Mouse (Mus musculus): Measurements from ENCODE around the gene Tenm4. TPM values are rescaled to one million over a fixed set of nuclear protein-coding genes. Genes with fewer than 3 reads are reported as not detected.

Gene Tenm4
- polyA plus RNA-seq, 1 experiment from 2014 or later, result 5.0 TPM

DNA sequence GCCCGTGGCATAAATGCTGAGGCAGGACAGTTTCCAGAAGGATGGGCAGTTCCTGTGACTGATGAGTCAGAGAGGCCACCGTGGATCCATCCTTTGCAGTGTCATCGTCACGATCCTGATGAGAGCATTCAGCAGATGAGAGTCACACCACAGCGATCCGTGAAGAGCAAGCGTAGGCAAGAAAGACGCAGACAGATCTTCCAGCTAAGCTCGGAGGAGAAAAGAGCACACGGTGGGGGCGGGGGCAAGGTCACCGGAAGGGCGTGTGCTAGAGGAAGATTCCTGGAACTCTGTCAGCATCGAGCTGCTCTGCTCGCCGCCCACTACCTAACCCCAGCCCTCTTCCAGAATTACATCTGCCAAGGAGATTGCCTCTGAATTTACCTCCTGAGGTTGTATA, 323.0 kb downstream of the Tenm4 start:
- no peak overlapping the region for H3K9ac ChIP-seq (replicated peaks; ENCODE audit: low read depth)
- 69% methylated on average over 16 of the region's 16 CpGs for WGBS
- ATAC-seq (no peak), DNase-seq (ENCODE audit: low spot score) (no peak)
- H3K36me3 ChIP-seq (ENCODE audit: insufficient read depth, low read length), result no peaks in the 10 kb centered on the region
- no peaks in the 10 kb centered on the region for H3K9me3 ChIP-seq (ENCODE audit: low read length)
- no peaks in the 10 kb centered on the region for H3K4me1 ChIP-seq (ENCODE audit: insufficient read depth, low read depth, low read length)
- no peak overlapping the region for H3K27ac ChIP-seq (ENCODE audit: low read length)
- TF ChIP-seq CTCF (IDR thresholded peaks at IDR 0.05), result no peak
- TF ChIP-seq EP300 (IDR thresholded peaks at IDR 0.05), result no peak
- no peaks in the 10 kb centered on the region for H3K27me3 ChIP-seq (replicated peaks; ENCODE audit: insufficient read depth, low read length)
- no peak overlapping the region for H3K4me3 ChIP-seq (ENCODE audit: low read depth, low read length)
- no peak overlapping the region for H3K4me2 ChIP-seq (replicated peaks; ENCODE audit: low read depth, low read length)

DNA sequence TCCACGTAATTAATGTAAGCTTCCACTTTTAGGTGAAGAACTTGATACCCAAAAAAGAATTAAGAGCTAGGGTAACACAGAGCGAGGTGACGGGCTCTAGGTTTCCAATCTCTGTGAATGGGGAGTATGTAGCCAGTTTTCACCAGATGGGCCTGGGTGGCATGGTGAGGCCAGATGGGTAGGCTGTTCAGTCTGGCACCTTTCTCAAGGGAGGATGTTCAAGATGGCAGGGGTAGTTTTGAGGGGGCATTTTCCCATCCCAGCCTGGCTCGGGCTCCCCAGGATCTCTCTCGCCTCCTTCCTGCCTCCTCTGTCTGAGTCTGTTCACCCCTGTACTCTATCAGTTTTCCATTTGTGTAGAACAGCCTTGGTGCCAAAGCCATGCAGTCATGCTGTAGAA, 329.1 kb downstream of the Tenm4 start:
- ATAC-seq, result no peak
- no peak for DNase-seq (ENCODE audit: low spot score)
- Histone ChIP-seq H3K9ac (replicated peaks; ENCODE audit: low read depth) (no peak overlapping the region), H3K27ac (ENCODE audit: low read length) (no peak overlapping the region), H3K4me1 (ENCODE audit: insufficient read depth, low read depth, low read length) (no peaks in the 10 kb centered on the region), H3K36me3 (ENCODE audit: insufficient read depth, low read length) (no peaks in the 10 kb centered on the region), H3K27me3 (replicated peaks; ENCODE audit: insufficient read depth, low read length) (no peaks in the 10 kb centered on the region), H3K4me2 (replicated peaks; ENCODE audit: low read depth, low read length) (no peak overlapping the region), H3K9me3 (ENCODE audit: low read length) (no peaks in the 10 kb centered on the region), H3K4me3 (ENCODE audit: low read depth, low read length) (no peak overlapping the region)
- TF ChIP-seq CTCF (IDR thresholded peaks at IDR 0.05) (no peak), EP300 (IDR thresholded peaks at IDR 0.05) (no peak)
- 98% methylated on average over 5 of the region's 5 CpGs for WGBS

DNA sequence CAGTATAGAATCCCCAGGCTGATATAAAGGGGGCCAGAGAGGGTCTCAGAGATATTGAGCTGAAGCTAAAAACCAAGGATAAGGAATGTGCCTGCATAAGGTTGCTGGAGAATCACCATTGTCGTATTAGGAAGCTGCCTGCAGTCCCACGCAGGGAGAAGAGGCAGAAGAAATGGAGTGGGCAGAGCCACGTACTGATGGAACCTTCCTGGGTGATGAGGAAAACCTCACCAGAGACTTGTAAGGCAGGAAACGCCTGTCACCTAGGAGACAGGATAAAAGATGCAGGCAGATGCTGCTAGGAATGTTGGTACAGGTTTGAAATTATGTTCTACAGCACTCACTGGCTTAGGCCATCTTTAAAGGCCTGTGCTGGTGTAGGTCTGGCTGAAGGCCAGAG, 329.8 kb downstream of the Tenm4 start:
- DNase-seq (ENCODE audit: low spot score) (no peak), ATAC-seq (no peak)
- WGBS, result 78% methylated on average over 4 of the region's 4 CpGs
- Histone ChIP-seq H3K27ac (ENCODE audit: low read length) (no peak overlapping the region), H3K4me3 (ENCODE audit: low read depth, low read length) (no peak overlapping the region), H3K4me1 (ENCODE audit: insufficient read depth, low read depth, low read length) (no peaks in the 10 kb centered on the region), H3K9ac (replicated peaks; ENCODE audit: low read depth) (no peak overlapping the region), H3K36me3 (ENCODE audit: insufficient read depth, low read length) (no peaks in the 10 kb centered on the region), H3K4me2 (replicated peaks; ENCODE audit: low read depth, low read length) (no peak overlapping the region), H3K9me3 (ENCODE audit: low read length) (no peaks in the 10 kb centered on the region), H3K27me3 (replicated peaks; ENCODE audit: insufficient read depth, low read length) (no peaks in the 10 kb centered on the region)
- no peak for TF ChIP-seq CTCF (IDR thresholded peaks at IDR 0.05)
- no peak for TF ChIP-seq EP300 (IDR thresholded peaks at IDR 0.05)

DNA sequence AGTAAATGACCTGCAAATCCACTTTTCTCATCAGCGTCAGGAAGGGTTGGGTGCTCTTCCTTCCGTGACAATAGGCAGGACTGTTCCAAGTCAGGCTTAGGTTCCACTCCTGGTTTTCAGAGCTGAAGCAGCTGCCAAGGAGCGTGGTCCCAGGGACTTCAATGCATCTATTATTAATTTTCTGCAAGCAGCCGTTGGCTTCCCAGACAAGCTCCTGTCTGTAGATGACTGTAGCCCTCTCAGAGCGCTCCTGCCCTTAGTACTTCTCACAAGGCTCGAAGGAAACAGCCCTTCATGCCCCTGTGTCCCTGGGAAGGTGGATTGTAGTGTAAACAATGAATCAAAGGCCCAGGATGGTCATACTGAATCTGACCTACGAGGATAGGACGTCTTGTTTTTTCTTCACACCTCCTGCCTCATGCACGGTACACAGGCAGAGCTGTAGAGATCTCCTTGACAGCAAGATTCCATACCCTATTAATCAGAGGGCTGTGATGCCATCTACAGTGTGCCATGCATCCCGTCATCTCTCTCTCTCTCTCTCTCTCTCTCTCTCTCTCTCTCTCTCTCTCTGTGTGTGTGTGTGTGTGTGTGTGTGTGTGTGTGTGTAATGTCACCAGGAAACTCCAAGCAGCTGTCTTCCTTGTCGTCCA, 331.4 kb downstream of the Tenm4 start:
- Histone ChIP-seq H3K9me3 (ENCODE audit: low read length) (no peaks in the 10 kb centered on the region), H3K27ac (ENCODE audit: low read length) (no peak overlapping the region), H3K9ac (replicated peaks; ENCODE audit: low read depth) (no peak overlapping the region), H3K36me3 (ENCODE audit: insufficient read depth, low read length) (no peaks in the 10 kb centered on the region), H3K4me3 (ENCODE audit: low read depth, low read length) (no peak overlapping the region), H3K4me2 (replicated peaks; ENCODE audit: low read depth, low read length) (no peak overlapping the region), H3K4me1 (ENCODE audit: insufficient read depth, low read depth, low read length) (no peaks in the 10 kb centered on the region), H3K27me3 (replicated peaks; ENCODE audit: insufficient read depth, low read length) (no peaks in the 10 kb centered on the region)
- WGBS, result 31% methylated on average over 11 of the region's 11 CpGs
- TF ChIP-seq EP300 (IDR thresholded peaks at IDR 0.05) (no peak), CTCF (IDR thresholded peaks at IDR 0.05) (no peak)
- ATAC-seq (0 out of 2 replicates have a peak, but pooled peaks have one; percentile 32), DNase-seq (ENCODE audit: low spot score) (no peak)

DNA sequence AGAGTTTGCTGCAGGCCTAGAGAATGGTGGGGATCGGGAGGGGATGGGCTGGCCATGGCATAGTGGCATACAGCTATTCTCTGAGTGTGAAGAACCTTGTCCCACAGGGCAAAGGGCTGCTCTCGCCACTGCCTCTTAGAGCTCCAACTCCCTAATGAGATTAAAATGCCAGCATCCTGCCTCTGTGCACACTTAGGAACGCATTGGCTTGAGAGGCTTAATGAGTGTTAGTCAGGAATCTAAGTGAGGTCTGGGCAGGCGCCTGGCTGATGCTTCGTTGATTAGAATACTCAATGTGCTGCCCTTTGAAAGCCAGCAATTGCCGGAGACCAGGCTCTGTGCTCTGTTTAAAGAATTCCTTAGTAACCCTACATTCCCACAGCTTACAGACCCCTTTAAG, 334.5 kb downstream of the Tenm4 start:
- Histone ChIP-seq H3K9ac (replicated peaks; ENCODE audit: low read depth) (no peak overlapping the region), H3K36me3 (ENCODE audit: insufficient read depth, low read length) (no peaks in the 10 kb centered on the region), H3K27me3 (replicated peaks; ENCODE audit: insufficient read depth, low read length) (no peaks in the 10 kb centered on the region), H3K27ac (ENCODE audit: low read length) (no peak overlapping the region), H3K4me2 (replicated peaks; ENCODE audit: low read depth, low read length) (no peak overlapping the region), H3K4me3 (ENCODE audit: low read depth, low read length) (no peak overlapping the region), H3K4me1 (ENCODE audit: insufficient read depth, low read depth, low read length) (no peaks in the 10 kb centered on the region), H3K9me3 (ENCODE audit: low read length) (no peaks in the 10 kb centered on the region)
- ATAC-seq (no peak), DNase-seq (ENCODE audit: low spot score) (no peak)
- TF ChIP-seq EP300 (IDR thresholded peaks at IDR 0.05), result no peak
- TF ChIP-seq CTCF (IDR thresholded peaks at IDR 0.05), result no peak
- 69% methylated on average over 6 of the region's 6 CpGs for WGBS

DNA sequence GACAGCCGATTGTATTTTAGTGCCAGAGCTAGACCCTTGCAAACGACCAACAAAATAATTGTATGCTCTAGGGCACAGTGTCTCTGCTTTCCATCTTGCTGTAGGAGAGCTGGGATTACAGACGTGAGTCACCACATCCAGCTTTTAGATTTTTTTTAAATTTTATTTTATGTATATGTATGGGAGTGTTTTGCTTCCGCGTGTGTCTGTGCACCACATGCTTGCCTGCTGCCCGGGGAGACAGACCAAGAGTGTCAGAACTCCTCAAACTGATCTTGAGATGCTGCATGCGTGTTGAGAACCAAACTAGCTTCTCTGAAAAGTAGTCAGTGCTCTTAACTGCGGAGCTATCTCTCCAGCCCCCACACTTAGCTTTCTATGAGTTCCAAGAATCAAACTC, 336.0 kb downstream of the Tenm4 start:
- no peaks in the 10 kb centered on the region for H3K27me3 ChIP-seq (replicated peaks; ENCODE audit: insufficient read depth, low read length)
- no peaks in the 10 kb centered on the region for H3K4me1 ChIP-seq (ENCODE audit: insufficient read depth, low read depth, low read length)
- no peak overlapping the region for H3K4me3 ChIP-seq (ENCODE audit: low read depth, low read length)
- H3K4me2 ChIP-seq (replicated peaks; ENCODE audit: low read depth, low read length), result no peak overlapping the region
- no peaks in the 10 kb centered on the region for H3K9me3 ChIP-seq (ENCODE audit: low read length)
- no peak for ATAC-seq
- no peak overlapping the region for H3K27ac ChIP-seq (ENCODE audit: low read length)
- TF ChIP-seq CTCF (IDR thresholded peaks at IDR 0.05) (no peak), EP300 (IDR thresholded peaks at IDR 0.05) (no peak)
- WGBS, result 89% methylated on average over 8 of the region's 8 CpGs
- no peak for DNase-seq (ENCODE audit: low spot score)
- no peaks in the 10 kb centered on the region for H3K36me3 ChIP-seq (ENCODE audit: insufficient read depth, low read length)
- no peak overlapping the region for H3K9ac ChIP-seq (replicated peaks; ENCODE audit: low read depth)

DNA sequence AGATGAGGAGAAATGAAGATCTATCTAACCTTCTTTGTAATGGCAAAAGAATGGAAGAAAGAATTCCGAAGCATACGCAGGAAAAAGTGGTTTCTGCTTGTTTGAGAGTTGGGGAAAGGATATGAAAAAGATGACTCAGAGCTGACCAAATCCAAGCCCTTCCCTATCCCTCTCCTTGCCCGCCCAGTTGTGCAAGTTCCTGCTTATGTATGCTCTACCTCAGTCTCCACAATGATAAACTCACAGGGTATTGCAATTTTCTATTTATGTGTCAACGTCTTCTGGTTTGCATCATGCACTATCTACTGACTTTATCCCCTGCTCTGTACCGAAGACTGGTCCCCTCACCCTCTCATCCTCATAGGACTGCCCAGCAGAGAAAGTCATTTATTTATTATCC, 339.4 kb downstream of the Tenm4 start:
- TF ChIP-seq EP300 (IDR thresholded peaks at IDR 0.05) (no peak), CTCF (IDR thresholded peaks at IDR 0.05) (no peak)
- Histone ChIP-seq H3K27me3 (replicated peaks; ENCODE audit: insufficient read depth, low read length) (no peaks in the 10 kb centered on the region), H3K9ac (replicated peaks; ENCODE audit: low read depth) (no peak overlapping the region), H3K4me3 (ENCODE audit: low read depth, low read length) (no peak overlapping the region), H3K27ac (ENCODE audit: low read length) (no peak overlapping the region), H3K4me1 (ENCODE audit: insufficient read depth, low read depth, low read length) (no peaks in the 10 kb centered on the region), H3K9me3 (ENCODE audit: low read length) (no peaks in the 10 kb centered on the region), H3K4me2 (replicated peaks; ENCODE audit: low read depth, low read length) (no peak overlapping the region), H3K36me3 (ENCODE audit: insufficient read depth, low read length) (no peaks in the 10 kb centered on the region)
- ATAC-seq (no peak), DNase-seq (ENCODE audit: low spot score) (no peak)
- 70% methylated on average over 5 of the region's 5 CpGs for WGBS

All from lung, postnatal 0 days (tissue).